Mouse (Mus musculus) mouse embryonic stem cell (cell line): ENCODE results near the gene Kank1.

Experiments used
- in situ Hi-C, 2 experiments: fragments of 300-500 bp; cut with MboI; formaldehyde crosslinking; loops; 1 replicate in 1 of 2; 3 replicates in 1 of 2; pipeline ENCODE4 v1.14.3; 2019 to 2020; ENCODE audit warnings: low sequenced_read_pairs in 2 of 2, low pct_unique_long_range_greater_than_20kb in 1 of 2, mixed read lengths in 1 of 2; ENCODE audit not compliant: unreplicated experiment in 1 of 2

The Kank1 gene

GRCm38 (mm10) chr19:25236596-25237491, at the start of gene Kank1:
Gene Kank1 (plus strand): TSS chr19:25236975.
- in situ Hi-C loops: no loop called here

GRCm38 (mm10) chr19:25187681-25188080, 49.1 kb upstream of the Kank1 start:
- in situ Hi-C loops: no loop called here

- in situ Hi-C loops: no loop called here
Observed at GRCm38 (mm10) chr19:25193751-25194150, 43.0 kb upstream of the Kank1 start.

- in situ Hi-C loops: no loop called here
Observed at GRCm38 (mm10) chr19:25200081-25200860, 36.5 kb upstream of the Kank1 start.

GRCm38 (mm10) chr19:25203077-25203476, 33.7 kb upstream of the Kank1 start:
- in situ Hi-C loops: no loop called here

GRCm38 (mm10) chr19:25206969-25207368, 29.8 kb upstream of the Kank1 start:
- in situ Hi-C loops: no loop called here

- in situ Hi-C loops: no loop called here
Observed at GRCm38 (mm10) chr19:25207731-25208361, 28.9 kb upstream of the Kank1 start.

GRCm38 (mm10) chr19:25208596-25209110, 28.1 kb upstream of the Kank1 start:
- in situ Hi-C loops: no loop called here

GRCm38 (mm10) chr19:25220611-25221010, 16.2 kb upstream of the Kank1 start:
- in situ Hi-C loops: no loop called here

- in situ Hi-C loops: no loop called here
Observed at GRCm38 (mm10) chr19:25221964-25222640, 14.7 kb upstream of the Kank1 start.

GRCm38 (mm10) chr19:25230058-25230974, 6.5 kb upstream of the Kank1 start:
- in situ Hi-C loops: no loop called here

- in situ Hi-C loops: no loop called here
Observed at GRCm38 (mm10) chr19:25230975-25231334, 5.8 kb upstream of the Kank1 start.

- in situ Hi-C loops: no loop called here
Observed at GRCm38 (mm10) chr19:25232032-25232431, 4.7 kb upstream of the Kank1 start.

- in situ Hi-C loops: no loop called here
Observed at GRCm38 (mm10) chr19:25237492-25238040, 791 bp downstream of the Kank1 start.

- in situ Hi-C loops: no loop called here
Observed at GRCm38 (mm10) chr19:25238121-25238520, 1.3 kb downstream of the Kank1 start.

- in situ Hi-C loops: no loop called here
Observed at GRCm38 (mm10) chr19:25243566-25243965, 6.8 kb downstream of the Kank1 start.

GRCm38 (mm10) chr19:25246062-25246461, 9.3 kb downstream of the Kank1 start:
- in situ Hi-C loops: no loop called here
